Mouse (Mus musculus): ENCODE data around the gene Nup214. TPM values are rescaled to one million over a fixed set of nuclear protein-coding genes. Genes with fewer than 3 reads are reported as not detected.

Gene Nup214
- total RNA-seq (2021) = 53.0 and 59.1 TPM in 2 replicates
- long read RNA-seq, experiment 1, partial matches to known transcripts = 7 of 14 reads
- long read RNA-seq, experiment 1, other reads (novel, unspliced or antisense) = 3 of 14 reads
- long read RNA-seq, experiment 2, partial matches to known transcripts = 2 of 9 reads
- long read RNA-seq, experiment 2, other reads (novel, unspliced or antisense) = 5 of 9 reads

DNA sequence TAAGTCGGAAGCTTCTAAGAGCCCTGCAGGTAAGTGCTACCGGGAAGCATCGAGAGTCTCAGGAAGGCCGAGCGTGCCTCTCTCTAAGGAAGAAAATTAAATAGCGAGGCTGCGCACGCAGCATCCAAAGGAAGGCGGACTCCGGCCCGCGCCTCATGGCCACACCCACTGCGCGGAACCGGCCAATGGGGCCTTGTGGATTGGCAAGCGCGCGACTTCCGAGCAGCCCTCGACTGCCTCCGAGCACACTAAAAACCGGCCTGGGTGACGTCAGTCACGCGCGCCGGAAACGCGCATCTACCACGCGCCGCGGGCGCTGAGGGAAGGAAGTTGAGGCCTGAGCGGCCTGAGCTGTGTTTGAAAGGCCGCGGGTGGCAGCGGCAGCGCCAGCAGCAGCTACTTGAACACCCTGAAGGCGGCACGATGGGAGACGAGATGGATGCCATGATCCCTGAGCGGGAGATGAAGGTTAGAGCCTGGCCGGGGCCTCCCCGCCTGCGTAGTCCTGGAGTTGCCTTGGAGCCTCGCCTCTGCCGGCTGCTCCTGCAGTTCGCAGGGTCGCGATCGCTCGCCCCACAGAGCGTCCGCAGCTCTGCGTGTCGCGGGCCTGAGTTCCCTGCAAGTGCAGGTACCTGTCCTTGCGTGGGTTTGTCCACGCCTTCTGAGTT lies at the start of gene Nup214:
TSS of gene Nup214 (plus strand) at position 296 of the 668 bp plus-strand sequence.
- DNase-seq = peak; percentile 100

- DNase-seq = peak; percentile 46
These were observed 49.4 kb upstream of the Nup214 start for GRCm38 (mm10) chr2:31924811-31925210.

GRCm38 (mm10) chr2:31925936-31926335 lies 48.3 kb upstream of the Nup214 start:
- no peak for DNase-seq

DNA sequence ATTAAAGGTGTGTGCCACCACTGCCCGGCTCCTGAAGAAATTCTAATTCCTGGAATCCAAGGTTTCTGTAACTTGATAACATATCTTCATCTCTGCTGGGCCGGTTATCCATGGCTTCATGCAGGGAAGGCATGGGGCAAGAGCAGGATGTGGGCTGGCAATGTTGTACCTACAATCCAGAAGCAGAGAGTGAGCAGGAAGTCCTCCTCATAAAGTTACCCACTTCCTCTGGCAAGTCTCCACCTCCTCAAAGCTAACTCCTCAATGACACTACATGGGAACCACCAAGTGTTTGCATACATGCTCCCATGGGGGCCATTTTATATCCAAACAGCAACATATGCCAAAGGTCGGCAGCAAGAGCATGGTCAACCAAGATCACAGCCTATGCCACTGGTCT lies 44.6 kb upstream of the Nup214 start:
- DNase-seq = no peak

DNA sequence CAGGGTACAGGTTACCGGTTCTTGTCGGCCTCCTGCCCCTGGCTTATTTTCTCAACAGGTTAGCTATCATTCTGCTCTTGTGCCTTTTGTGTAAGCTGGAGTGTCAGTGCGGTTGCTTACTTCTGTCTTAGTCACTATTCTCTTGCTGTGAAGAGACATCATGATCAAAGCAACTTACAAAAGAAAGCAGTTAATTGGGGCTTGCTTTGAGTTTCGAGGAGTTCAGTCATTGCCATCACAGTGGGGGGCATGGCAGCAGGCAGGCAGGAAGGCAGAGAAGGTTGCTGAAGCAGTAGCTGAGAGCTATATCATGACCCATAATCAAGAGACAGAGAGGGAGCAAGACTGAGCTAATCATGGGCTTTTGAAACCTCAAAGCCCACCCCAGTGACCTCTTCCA lies 39.7 kb upstream of the Nup214 start:
- no peak for DNase-seq

DNA sequence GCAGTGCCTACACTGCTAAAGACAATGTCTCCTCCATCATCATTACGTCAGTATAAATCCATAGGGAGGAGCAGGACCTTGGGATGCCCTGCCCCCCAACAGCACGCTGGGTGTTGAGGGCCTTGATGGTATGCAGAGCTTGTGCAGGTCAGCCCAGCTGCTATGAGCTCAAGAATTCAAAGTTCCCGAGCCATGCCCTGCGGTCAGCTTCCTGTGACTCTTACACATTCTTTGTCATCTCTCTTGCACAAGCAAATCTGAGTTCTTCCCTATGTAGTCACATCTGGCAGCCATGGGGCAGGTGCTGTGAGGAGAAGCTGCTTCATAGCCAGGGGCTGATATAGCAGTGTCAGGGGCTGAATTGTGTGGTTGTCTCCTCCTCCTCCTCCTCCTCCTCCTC lies 39.2 kb upstream of the Nup214 start:
- no peak for DNase-seq

GRCm38 (mm10) chr2:31938298-31938697 lies 35.9 kb upstream of the Nup214 start:
- DNase-seq = no peak

DNA sequence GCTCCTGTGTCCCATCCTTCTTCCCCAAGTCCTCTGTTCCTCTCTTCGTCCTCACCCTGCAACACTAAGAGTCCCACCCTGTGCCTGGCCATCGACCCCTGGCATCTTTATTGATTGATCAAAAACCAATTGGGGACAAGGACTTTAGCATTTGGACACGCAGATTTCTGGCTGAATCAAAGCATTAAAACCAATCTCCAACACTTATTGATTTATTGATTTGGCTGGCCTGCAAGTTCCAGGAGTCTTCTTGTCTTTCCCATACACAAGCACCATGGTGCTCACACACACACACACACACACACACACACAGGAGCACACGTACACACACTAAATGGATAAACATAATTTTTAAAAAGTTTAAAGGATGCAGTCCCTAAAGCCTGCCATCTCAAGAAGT lies 31.2 kb upstream of the Nup214 start:
- no peak for DNase-seq

DNA sequence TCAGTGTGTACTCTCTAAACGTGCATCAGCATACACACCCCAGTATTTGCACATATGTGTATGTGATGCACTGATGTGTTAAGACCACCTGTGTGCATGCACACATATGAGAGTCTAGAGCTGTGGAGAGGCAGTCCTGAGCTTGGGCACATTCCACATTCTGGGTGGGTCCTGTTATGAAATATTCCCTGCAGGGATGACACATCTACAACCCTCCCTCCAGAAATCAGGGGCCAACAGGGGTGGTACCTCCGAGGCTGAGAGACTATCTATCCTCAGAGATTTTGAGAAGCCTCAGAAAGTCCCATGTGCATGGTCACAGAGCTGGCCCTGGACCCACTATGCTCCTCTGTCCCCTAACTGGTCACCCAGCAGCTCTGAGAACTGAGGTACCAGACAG lies 28.7 kb upstream of the Nup214 start:
- no peak for DNase-seq

DNA sequence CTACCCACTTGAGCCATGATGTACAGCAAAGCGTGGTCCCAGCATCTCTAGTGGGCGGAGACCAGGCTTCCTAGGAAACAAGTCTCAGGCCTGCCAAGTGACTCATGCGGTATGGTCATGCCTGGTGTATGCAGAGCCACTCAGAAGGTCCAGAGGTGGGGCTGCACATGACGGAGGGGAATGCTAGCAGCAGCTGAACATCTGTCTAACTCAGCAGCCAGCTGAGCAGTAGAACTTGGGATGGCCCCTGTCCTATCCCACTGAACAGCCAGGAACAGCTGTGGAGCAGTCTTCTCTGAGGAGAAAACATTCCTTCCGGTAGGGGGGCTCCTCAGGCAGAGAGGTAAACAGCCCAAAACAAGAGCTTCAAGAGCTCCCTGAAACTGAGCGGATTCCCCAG lies 25.8 kb upstream of the Nup214 start:
- peak; percentile 59 for DNase-seq

GRCm38 (mm10) chr2:31948801-31949200 lies 25.4 kb upstream of the Nup214 start:
- no peak for DNase-seq

GRCm38 (mm10) chr2:31950058-31950871 lies 24.0 kb upstream of the Nup214 start, which contains the start of gene Aif1l:
Gene Aif1l, plus strand, starts transcription at chr2:31950139.
- DNase-seq = peak; percentile 87

DNA sequence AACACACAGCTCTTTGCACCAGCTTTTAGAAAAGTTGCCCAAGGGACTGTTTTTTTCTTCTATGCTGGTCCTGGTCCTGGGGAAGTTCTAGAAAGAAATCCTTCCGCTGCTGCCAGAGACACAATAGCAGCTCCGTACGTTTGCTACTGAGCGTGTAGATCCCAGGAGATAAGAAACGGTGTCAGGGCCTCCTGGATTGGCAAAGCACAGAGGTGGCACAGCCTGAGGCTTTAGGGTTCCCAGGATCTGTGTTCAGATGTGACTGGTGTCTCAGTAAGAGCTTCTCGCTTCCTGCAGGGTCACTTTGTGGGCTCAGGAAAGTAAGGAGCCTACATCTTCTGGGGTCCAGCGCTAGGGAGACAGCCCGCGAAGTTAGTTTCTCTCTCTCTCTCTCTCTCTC lies 23.3 kb upstream of the Nup214 start:
- no peak for DNase-seq

- no peak for DNase-seq
These were observed 22.0 kb upstream of the Nup214 start for GRCm38 (mm10) chr2:31952236-31952635.

- no peak for DNase-seq
These were observed 21.5 kb upstream of the Nup214 start for GRCm38 (mm10) chr2:31952725-31953124.

- DNase-seq = no peak
These were observed 20.5 kb upstream of the Nup214 start for GRCm38 (mm10) chr2:31953687-31954086.

DNA sequence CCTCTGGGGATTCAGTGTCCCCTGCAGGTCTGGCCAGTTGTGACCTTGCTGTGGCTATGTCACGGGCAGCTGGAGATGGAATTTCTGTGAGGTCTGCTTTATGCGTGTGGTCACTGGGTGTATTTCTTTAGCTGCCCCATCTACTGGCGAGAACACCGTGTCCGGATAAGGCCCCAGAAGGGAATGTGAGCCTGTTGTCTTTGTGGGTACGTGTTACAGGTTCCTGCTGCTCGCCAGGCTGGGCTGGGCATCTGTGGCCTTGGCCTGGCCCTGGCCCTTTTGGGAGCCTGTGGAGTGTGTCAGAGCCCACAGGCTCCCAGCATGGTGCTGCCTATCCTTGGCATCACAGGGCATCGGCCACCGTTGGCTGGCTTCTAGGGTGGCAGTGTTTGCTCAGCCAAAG lies 19.5 kb upstream of the Nup214 start:
- peak; percentile 66 for DNase-seq

DNA sequence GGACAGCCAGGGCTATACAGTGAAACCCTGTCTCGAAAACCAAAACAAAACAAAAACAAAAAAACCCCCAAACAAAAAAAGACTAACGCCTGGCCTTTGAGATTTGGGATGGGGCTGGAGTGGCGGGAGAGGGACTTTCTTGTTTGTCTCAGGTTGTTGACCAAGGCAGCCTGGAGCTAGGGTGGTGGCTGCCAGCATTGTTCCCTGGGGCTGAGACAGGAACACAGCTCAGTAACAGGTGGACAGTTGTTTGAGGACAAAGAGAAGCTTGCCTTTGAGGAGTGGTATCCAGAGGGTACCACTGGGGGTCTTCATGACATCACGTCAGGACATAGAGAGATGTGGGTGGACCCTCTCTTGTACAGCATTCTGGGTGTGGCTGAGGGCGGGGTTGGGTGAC lies 18.6 kb upstream of the Nup214 start:
- no peak for DNase-seq

DNA sequence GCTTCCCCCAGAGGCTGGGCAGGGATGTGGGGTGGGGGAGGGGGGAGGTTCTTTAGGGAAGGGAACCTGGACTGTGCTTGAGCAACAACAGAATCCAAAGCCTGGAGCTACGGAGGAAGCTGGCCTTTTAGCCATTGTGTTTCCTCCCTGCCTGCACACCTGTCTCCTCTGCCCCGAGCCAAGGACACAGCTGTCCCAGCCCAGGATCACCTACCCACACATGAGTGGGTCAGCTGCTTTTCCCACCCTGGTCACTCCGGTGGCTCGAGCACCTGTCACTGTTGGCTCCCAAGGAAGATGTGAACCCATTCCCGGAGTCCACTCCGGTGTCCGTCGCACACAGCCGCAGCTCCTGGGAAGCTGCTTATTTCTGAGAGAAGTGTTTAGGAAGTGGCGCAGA lies 17.0 kb upstream of the Nup214 start:
- no peak for DNase-seq

DNA sequence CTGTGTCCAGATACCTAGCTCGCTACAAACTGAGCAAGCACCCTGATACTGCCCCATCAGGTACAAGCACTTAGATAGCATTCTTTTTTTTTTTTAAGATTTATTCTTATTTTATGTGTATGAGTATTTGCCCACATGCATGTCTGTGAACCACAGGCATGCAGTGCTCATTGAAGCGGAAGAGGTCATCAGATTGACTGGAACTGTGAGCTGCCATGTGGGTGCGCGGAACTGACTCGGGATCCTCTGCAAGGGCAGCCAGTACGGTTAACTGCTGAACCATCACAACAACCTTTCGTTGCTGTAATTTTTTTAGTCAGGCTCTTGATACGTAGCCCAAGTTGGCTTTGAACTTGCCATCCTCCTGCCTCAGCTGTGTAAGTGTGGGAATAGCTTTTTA lies 13.2 kb upstream of the Nup214 start:
- no peak for DNase-seq

DNA sequence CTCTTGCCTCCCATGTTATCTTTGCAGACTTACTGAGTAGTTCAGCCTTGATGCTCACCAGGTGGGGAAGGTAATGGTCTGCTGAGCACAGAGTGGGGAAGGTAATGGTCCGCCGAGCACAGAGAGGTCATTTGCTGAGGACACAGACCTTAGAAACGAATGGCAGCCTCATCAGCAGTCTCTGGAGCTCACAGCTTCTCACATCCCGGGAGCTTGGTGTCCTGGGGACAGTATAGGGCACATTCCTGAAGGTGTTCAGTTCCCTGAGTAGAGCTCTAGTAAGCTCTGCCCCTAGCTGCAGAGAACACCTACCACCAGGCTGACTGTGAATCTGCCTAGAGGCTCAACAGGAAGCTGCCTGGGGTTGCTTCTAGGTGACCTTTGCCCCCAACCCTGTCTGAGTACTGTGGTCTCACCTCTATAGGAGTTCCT lies 12.4 kb upstream of the Nup214 start:
- DNase-seq = no peak

GRCm38 (mm10) chr2:31962501-31963224 lies 11.6 kb upstream of the Nup214 start:
- no peak for DNase-seq

GRCm38 (mm10) chr2:31963491-31963890 lies 10.7 kb upstream of the Nup214 start:
- no peak for DNase-seq
